Mouse (Mus musculus): Measurements from ENCODE around the gene Hist1h2aa. TPM values are rescaled to one million over a fixed set of nuclear protein-coding genes. Genes with fewer than 3 reads are reported as not detected.

Gene Hist1h2aa
- not detected for total RNA-seq (2021)

DNA sequence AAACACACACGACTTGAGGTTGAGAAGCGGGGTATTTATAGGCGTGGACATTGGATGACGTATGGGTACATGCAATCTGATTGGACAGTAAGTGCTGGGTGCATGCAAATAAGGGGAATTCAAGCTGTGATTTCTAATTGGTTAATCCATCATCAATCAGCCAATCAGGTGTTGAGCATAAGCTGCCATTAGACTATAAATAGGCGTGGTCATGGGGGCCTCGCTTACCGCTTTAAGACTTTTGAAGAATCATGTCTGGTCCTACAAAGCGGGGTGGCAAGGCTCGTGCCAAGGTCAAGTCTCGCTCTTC lies at the start of gene Hist1h2aa:
Hist1h2aa (plus strand) TSS at position 252 of the 310 bp plus-strand sequence.
- DNase-seq (ENCODE audit: low spot score) = no peak
- intact Hi-C loops (cut with DNase I) = no loop called here

GRCm38 (mm10) chr13:23885540-23885939 lies 48.7 kb upstream of the Hist1h2aa start:
- DNase-seq (ENCODE audit: low spot score) = no peak
- intact Hi-C loops (cut with DNase I) = loop anchor here (5.0 kb wide), 1 partner anchor 93 kb away; no protein-coding TSS in a partner anchor

- intact Hi-C loops (cut with DNase I) = loop anchor here (5.0 kb wide), 1 partner anchor 95 kb away; no protein-coding TSS in a partner anchor
- DNase-seq (ENCODE audit: low spot score) = no peak
Observed at GRCm38 (mm10) chr13:23887026-23887725, 47.1 kb upstream of the Hist1h2aa start.

GRCm38 (mm10) chr13:23889011-23889605 lies 45.2 kb upstream of the Hist1h2aa start:
- intact Hi-C loops (cut with DNase I) = loop anchor here (5.0 kb wide), 1 partner anchor 97 kb away; no protein-coding TSS in a partner anchor
- DNase-seq (ENCODE audit: low spot score) = no peak

- no peak for DNase-seq (ENCODE audit: low spot score)
- intact Hi-C loops (cut with DNase I) = no loop called here
Observed at GRCm38 (mm10) chr13:23892592-23893268, 41.5 kb upstream of the Hist1h2aa start.

DNA sequence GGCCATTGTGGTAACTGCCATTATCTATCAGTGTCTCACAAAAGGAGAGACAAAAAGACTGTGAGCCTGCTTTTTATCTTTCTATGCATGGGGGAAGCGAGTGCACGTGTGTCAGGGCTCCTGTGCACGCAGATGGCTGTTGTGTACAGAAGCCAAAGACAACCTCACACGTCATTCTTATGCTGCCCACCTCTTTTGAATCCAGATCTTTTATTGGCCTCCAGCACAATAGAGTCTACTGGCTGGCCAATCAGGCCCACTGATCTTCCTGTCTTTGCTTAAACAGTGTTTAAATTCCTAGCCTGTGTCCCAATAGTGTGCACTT lies 41.0 kb upstream of the Hist1h2aa start:
- intact Hi-C loops (cut with DNase I) = no loop called here

GRCm38 (mm10) chr13:23898242-23898641 lies 36.0 kb upstream of the Hist1h2aa start:
- DNase-seq (ENCODE audit: low spot score) = no peak
- intact Hi-C loops (cut with DNase I) = no loop called here

More for the DNA sequence above, 41.0 kb upstream of the Hist1h2aa start:
- no peak for DNase-seq (ENCODE audit: low spot score)

GRCm38 (mm10) chr13:23906906-23907305 lies 27.4 kb upstream of the Hist1h2aa start:
- no peak for DNase-seq (ENCODE audit: low spot score)
- intact Hi-C loops (cut with DNase I) = no loop called here

- no peak for DNase-seq (ENCODE audit: low spot score)
- intact Hi-C loops (cut with DNase I) = no loop called here
Observed at GRCm38 (mm10) chr13:23910121-23910520, 24.1 kb upstream of the Hist1h2aa start.

- DNase-seq (ENCODE audit: low spot score) = no peak
- intact Hi-C loops (cut with DNase I) = no loop called here
Observed at GRCm38 (mm10) chr13:23911335-23911734, 22.9 kb upstream of the Hist1h2aa start.

DNA sequence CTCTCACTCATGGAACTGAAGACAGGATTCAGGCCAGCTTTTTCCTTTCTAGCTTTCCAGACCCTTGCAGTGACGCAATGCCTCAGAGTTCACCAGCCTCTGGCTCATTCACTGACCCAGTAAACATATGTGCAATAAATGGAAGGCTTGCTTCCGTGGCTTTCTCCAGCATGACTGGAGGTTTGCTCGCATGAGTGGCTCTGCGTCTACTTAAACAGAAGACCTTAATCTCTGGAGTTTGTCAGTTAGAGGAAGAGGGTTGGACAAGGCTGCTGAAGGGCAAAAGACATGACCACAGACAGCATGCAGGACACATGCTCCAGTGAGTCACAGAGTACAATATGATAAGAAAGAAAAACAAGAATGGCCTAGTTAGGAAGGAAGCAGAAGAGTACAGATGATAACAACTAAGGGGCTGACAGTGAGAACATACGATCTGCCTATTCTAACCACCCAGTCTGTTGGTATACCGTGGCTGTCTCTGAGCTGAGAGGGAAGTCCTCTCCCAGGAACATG lies 20.4 kb upstream of the Hist1h2aa start:
- intact Hi-C loops (cut with DNase I) = no loop called here
- DNase-seq (ENCODE audit: low spot score) = no peak

DNA sequence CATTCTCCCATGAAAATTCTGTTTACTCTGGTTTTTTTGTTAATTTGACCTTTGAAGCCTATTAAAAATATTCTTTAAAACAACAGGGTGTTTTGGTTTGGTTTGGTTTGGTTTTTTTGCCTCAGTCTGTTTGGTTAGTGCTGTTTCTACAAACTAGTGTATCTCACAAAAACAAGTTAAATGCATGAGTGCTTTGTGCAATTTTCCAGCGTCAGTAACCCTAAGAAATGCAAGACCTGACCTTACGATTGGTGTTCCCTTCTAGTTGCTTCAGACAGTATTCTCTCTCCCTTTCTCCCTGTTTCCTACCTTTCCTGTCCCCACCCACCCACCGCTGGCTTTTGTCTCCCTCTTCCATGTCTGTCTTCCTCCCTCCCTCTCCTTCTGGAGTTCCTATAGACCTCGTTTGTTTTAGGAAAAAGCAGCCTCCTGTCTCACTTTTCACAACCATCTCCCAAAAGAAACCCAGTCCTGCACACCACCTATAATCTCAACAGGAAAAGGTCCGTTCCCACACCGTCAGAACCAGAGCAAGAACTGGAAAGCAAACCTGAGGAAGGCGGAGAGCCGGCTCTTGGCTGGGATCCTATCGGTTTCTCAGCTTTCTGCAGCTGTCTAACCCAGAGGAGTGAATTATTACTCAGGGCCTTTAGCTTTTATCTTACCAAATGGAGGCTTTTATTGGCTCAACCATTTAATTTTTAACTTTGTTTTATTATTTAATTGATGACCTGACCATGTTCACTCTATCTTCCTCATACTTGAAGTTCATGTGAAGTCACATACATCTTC lies 19.7 kb upstream of the Hist1h2aa start, which contains the start of gene Slc17a4:
Slc17a4 (minus strand) TSS at position 634 of the 792 bp plus-strand sequence.
- intact Hi-C loops (cut with DNase I) = no loop called here
- DNase-seq (ENCODE audit: low spot score) = no peak

DNA sequence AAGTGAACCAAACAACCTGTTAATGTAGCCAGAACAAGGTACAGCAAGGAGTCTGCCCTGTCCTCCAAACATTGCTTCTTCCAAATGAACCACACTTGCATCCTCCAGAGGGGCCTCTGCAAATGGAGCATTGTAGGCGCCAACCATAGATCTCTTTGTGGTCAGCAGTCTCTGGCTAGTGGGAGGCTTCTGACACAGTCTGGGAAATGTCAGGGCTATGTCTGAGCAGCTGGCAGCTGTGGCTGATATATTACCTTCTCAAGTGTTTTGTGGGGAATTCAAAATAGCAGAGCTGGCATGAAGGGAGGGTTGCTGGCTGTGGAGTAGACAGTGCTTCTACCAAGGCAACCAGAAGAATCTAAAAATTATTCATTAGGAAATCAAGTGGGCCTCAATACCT lies 18.1 kb upstream of the Hist1h2aa start:
- intact Hi-C loops (cut with DNase I) = no loop called here
- DNase-seq (ENCODE audit: low spot score) = no peak

DNA sequence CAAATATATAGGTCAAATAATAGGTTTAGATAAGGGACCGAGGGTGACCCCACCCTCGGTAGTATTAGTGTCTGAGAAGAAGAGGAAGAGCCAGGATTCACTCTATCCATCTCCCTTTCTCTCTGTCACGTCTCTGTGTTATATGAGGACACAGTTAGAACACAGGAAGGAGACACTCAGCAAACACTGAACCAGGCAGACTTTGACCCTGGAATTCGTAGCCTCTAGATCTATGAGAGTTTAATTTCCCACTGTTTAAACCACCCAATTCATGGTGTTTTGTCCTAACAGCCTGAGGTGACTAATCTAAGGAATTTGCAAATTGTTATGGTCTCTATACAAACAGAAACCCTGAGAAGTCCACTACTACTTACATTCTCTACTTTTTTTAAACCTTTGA lies 16.6 kb upstream of the Hist1h2aa start:
- no peak for DNase-seq (ENCODE audit: low spot score)
- intact Hi-C loops (cut with DNase I) = no loop called here

DNA sequence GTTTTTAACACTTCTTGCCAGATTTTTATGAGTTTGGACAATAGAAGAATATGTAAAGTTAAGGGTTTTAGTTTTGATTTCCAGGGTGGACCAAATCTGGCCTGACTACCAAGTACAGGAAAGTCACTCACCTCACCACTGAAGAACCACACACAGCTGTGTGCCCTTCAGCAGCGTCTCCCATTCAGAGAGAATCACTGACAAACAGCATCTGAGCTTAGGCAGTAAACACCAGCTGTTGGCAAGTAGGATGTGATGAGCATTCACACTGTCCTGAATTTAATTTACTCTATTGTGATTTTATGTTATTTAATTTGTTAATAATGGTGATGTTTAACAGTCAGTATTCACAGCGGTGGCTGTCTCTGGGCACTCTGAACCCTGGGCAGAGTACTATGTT lies 8.5 kb upstream of the Hist1h2aa start:
- no peak for DNase-seq (ENCODE audit: low spot score)
- intact Hi-C loops (cut with DNase I) = no loop called here

DNA sequence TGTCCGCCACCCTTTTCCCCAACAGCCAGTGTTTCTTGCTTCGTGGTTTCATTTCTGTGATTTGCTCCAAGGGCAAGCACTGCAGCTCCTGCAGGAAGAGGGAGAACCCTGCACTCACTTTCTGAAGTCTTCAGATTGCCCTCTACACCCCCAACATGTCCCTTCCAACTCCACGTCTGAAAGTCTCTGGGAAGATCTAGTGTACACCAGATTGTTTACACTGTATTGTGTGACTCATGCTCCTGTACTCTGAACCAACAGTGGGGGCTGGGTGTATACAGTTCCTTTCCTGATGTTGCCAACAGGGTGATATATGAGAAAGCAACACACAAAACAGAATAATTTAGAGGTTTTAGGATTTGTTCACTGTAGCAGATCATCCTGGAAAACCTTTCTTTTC lies 5.6 kb upstream of the Hist1h2aa start:
- DNase-seq (ENCODE audit: low spot score) = no peak
- intact Hi-C loops (cut with DNase I) = no loop called here

GRCm38 (mm10) chr13:23930461-23930860 lies 3.8 kb upstream of the Hist1h2aa start:
- no peak for DNase-seq (ENCODE audit: low spot score)
- intact Hi-C loops (cut with DNase I) = no loop called here

GRCm38 (mm10) chr13:23930904-23931303 lies 3.4 kb upstream of the Hist1h2aa start:
- DNase-seq (ENCODE audit: low spot score) = no peak
- intact Hi-C loops (cut with DNase I) = no loop called here

GRCm38 (mm10) chr13:23933421-23934210 lies 646 bp upstream of the Hist1h2aa start, which contains the start of gene Hist1h2ba:
Gene Hist1h2ba (minus strand): TSS chr13:23934156.
- intact Hi-C loops (cut with DNase I) = no loop called here
- DNase-seq (ENCODE audit: low spot score) = no peak

Data from heart, postnatal 25 days (tissue).